Mouse (Mus musculus): ENCODE measurements around the gene Mrpl39. TPM values are rescaled to one million over a fixed set of nuclear protein-coding genes. Genes with fewer than 3 reads are reported as not detected.

The Mrpl39 gene
- polyA plus RNA-seq, 1 experiment from 2014 or later, result 25.6 TPM

DNA sequence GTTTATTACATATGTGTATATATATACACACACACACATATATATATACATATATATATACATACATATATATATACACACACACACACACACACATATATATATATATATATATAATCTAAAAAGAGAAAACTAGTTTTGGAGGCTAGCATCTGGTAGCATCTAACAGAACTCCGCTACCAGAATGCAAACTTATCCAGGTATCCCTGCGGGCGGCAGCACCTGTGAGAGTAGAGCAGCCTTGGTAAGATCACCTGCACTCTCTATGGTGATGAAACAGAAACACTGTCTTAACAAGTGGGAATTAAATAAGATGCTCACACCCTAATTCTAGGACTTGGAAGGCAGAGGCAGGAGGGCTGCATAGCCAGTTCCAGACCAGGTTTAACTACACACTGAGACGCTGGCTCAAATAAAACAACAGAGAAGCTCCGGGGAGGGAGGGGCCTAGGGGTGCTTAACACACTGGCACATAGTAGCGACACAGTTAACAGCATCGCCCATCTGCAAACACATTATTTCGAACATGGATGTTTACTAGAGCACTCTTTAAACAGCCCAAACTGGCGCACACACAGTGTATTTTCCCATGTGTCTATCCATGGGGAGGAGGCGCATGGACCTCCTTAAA is 17.8 kb downstream of the Mrpl39 start:
- WGBS, result 92% methylated on average over 10 of the region's 10 CpGs

DNA sequence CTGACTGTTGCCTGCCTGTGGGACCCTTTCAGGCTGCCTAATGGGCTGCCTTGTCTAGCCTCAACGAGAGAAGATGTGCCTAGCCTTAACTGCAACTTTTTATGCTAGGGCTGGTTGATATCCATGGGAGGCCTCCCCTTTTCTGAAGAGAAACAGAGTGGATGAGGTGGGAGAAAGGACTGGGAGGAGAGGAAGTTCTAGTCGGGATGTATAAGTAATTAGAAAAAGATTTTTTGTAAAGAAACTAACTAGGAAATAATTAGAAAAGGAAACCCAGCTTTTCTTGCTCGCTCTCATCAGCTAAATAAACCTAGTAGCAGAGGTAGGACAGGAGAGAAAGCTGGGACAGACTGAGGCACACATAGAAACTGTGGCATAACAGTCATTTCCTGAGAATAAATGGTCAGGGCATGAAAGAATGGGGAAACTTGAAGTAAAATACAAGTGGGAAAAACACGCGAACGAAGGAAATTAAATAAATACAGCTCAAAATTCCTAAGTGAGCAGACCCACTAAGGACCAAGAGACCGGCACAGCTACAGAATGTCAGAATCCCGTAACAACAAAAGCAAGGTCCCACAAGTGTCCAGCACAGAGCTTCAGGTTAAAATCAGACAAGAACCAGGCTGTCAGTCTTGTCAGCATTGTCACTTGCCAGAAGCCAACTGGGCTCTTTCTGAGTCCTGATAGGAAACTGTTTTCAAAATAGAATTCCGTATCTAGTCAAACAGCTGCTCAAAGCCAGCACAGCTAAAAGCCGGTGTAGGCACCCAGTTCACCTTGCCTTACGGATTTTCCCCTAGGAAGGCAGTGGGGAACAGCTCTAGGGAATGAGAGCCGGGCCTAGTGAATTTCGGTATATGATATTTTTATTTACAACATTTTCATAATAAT is 18.6 kb downstream of the Mrpl39 start:
- H3K4me2 ChIP-seq (replicated peaks; ENCODE audit: low read depth), result no peak overlapping the region
- 88% methylated on average over 13 of the region's 13 CpGs for WGBS
- no peaks in the 10 kb centered on the region for H3K9me3 ChIP-seq (ENCODE audit: control insufficient read depth)
- no peak for ATAC-seq
- no peak overlapping the region for H3K4me3 ChIP-seq (ENCODE audit: low read depth, low read length)
- H3K36me3 ChIP-seq (ENCODE audit: control insufficient read depth, insufficient read depth), result peaks cover 18% of the 10 kb centered on the region
- no peak for TF ChIP-seq CTCF (IDR thresholded peaks at IDR 0.05; ENCODE audit: low read depth)
- no peaks in the 10 kb centered on the region for H3K4me1 ChIP-seq (replicated peaks; ENCODE audit: control insufficient read depth, insufficient read depth, low read length)
- no peak overlapping the region for H3K27ac ChIP-seq (ENCODE audit: low read depth, low read length)
- H3K27me3 ChIP-seq (replicated peaks; ENCODE audit: control insufficient read depth, insufficient read depth, low read length), result no peaks in the 10 kb centered on the region
- H3K9ac ChIP-seq (ENCODE audit: low read depth, low read length), result no peak overlapping the region

More for the DNA sequence above, 17.8 kb downstream of the Mrpl39 start:
- peaks cover 22% of the 10 kb centered on the region for H3K36me3 ChIP-seq (ENCODE audit: control insufficient read depth, insufficient read depth)
- no peaks in the 10 kb centered on the region for H3K27me3 ChIP-seq (replicated peaks; ENCODE audit: control insufficient read depth, insufficient read depth, low read length)
- no peak for TF ChIP-seq CTCF (IDR thresholded peaks at IDR 0.05; ENCODE audit: low read depth)
- no peak overlapping the region for H3K4me3 ChIP-seq (ENCODE audit: low read depth, low read length)
- no peak overlapping the region for H3K9ac ChIP-seq (ENCODE audit: low read depth, low read length)
- no peak overlapping the region for H3K27ac ChIP-seq (ENCODE audit: low read depth, low read length)
- ATAC-seq, result no peak
- no peaks in the 10 kb centered on the region for H3K4me1 ChIP-seq (replicated peaks; ENCODE audit: control insufficient read depth, insufficient read depth, low read length)
- H3K4me2 ChIP-seq (replicated peaks; ENCODE audit: low read depth), result no peak overlapping the region
- H3K9me3 ChIP-seq (ENCODE audit: control insufficient read depth), result no peaks in the 10 kb centered on the region

DNA sequence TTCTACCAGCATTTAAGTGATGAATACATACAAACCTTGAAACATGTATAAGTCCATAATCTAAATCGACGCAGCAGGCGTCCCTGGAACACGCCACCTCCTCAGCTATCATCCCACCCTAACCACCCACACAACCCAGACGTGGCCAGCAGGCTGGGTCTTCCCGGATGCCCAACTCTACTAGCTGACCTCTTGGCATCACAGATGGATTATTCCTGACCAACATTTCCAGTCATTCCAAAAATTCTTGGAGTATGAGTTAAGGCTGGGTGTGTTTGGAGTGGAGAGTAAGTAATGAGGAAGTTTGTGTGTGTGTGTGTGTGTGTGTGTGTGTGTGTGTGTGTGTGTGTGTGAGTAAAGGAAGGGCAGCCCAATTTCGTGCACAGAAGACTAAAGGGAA is 19.3 kb downstream of the Mrpl39 start:
- 89% methylated on average over 7 of the region's 7 CpGs for WGBS
- Histone ChIP-seq H3K27me3 (replicated peaks; ENCODE audit: control insufficient read depth, insufficient read depth, low read length) (no peaks in the 10 kb centered on the region), H3K9me3 (ENCODE audit: control insufficient read depth) (no peaks in the 10 kb centered on the region), H3K4me1 (replicated peaks; ENCODE audit: control insufficient read depth, insufficient read depth, low read length) (no peaks in the 10 kb centered on the region), H3K9ac (ENCODE audit: low read depth, low read length) (no peak overlapping the region), H3K4me3 (ENCODE audit: low read depth, low read length) (no peak overlapping the region), H3K27ac (ENCODE audit: low read depth, low read length) (no peak overlapping the region), H3K4me2 (replicated peaks; ENCODE audit: low read depth) (no peak overlapping the region), H3K36me3 (ENCODE audit: control insufficient read depth, insufficient read depth) (peaks cover 10% of the 10 kb centered on the region)
- no peak for ATAC-seq
- no peak for TF ChIP-seq CTCF (IDR thresholded peaks at IDR 0.05; ENCODE audit: low read depth)

DNA sequence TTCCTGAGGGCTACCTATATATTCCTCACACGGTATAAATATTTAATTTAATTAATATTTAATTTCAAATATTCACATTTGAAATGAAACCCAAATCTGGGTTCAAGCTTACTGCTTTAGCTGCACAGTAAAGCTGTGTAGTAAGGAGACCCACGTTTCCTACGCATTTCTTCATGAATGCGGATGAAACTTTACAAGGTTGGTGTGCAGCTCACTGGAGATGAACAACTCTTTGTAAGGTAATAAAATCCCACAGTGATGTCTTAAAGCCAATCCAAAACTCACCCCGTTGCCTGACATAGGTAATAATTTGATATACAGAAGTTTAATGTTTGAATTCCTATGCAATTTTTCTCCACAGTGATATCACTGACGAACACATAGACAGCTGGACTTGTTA is 20.6 kb downstream of the Mrpl39 start:
- H3K4me1 ChIP-seq (replicated peaks; ENCODE audit: control insufficient read depth, insufficient read depth, low read length), result no peaks in the 10 kb centered on the region
- 92% methylated on average over 6 of the region's 6 CpGs for WGBS
- no peak for TF ChIP-seq CTCF (IDR thresholded peaks at IDR 0.05; ENCODE audit: low read depth)
- no peak overlapping the region for H3K9ac ChIP-seq (ENCODE audit: low read depth, low read length)
- no peak overlapping the region for H3K4me3 ChIP-seq (ENCODE audit: low read depth, low read length)
- H3K27me3 ChIP-seq (replicated peaks; ENCODE audit: control insufficient read depth, insufficient read depth, low read length), result no peaks in the 10 kb centered on the region
- ATAC-seq, result no peak
- H3K9me3 ChIP-seq (ENCODE audit: control insufficient read depth), result no peaks in the 10 kb centered on the region
- H3K4me2 ChIP-seq (replicated peaks; ENCODE audit: low read depth), result no peak overlapping the region
- H3K36me3 ChIP-seq (ENCODE audit: control insufficient read depth, insufficient read depth), result no peaks in the 10 kb centered on the region
- no peak overlapping the region for H3K27ac ChIP-seq (ENCODE audit: low read depth, low read length)

DNA sequence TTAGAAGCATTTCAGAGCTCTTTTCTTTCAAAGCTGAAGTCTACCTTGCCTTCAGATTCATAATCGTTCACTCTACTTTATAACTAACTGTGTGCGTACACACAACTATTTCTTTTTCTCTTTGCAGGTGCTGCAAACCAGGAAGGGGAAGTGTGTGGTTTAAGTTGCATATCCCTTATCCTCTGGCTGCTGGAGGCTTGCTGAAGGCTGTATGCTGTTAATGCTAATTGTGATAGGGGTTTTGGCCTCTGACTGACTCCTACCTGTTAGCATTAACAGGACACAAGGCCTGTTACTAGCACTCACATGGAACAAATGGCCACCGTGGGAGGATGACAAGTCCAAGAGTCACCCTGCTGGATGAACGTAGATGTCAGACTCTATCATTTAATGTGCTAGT is 21.6 kb downstream of the Mrpl39 start:
- WGBS, result 87% methylated on average over 4 of the region's 4 CpGs
- H3K27ac ChIP-seq (ENCODE audit: low read depth, low read length), result no peak overlapping the region
- no peaks in the 10 kb centered on the region for H3K27me3 ChIP-seq (replicated peaks; ENCODE audit: control insufficient read depth, insufficient read depth, low read length)

DNA sequence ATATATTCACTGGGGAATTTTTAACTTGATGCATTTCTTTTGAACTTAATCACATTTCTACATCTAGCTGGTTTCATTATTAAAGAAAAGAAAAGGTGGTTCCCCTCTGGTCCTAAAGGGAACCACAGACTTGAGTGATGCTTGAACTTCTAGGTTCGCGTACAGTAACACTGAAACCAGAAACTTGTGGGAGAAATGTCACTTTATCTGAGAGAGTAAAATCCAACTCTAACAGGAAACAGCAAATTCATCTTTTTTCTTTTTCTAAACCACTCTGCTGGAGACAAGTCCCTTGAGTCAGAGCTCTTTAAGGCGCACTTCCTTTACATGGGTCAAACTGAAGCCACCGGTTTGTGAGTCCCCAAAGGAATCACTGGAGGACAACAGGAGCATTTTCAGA is 22.4 kb downstream of the Mrpl39 start:
- Histone ChIP-seq H3K4me2 (replicated peaks; ENCODE audit: low read depth) (no peak overlapping the region), H3K9me3 (ENCODE audit: control insufficient read depth) (no peaks in the 10 kb centered on the region), H3K27ac (ENCODE audit: low read depth, low read length) (no peak overlapping the region), H3K27me3 (replicated peaks; ENCODE audit: control insufficient read depth, insufficient read depth, low read length) (no peaks in the 10 kb centered on the region), H3K4me1 (replicated peaks; ENCODE audit: control insufficient read depth, insufficient read depth, low read length) (no peaks in the 10 kb centered on the region), H3K9ac (ENCODE audit: low read depth, low read length) (no peak overlapping the region), H3K4me3 (ENCODE audit: low read depth, low read length) (no peak overlapping the region), H3K36me3 (ENCODE audit: control insufficient read depth, insufficient read depth) (no peaks in the 10 kb centered on the region)
- ATAC-seq, result no peak
- 85% methylated on average over 4 of the region's 4 CpGs for WGBS
- no peak for TF ChIP-seq CTCF (IDR thresholded peaks at IDR 0.05; ENCODE audit: low read depth)

More for the DNA sequence above, 21.6 kb downstream of the Mrpl39 start:
- no peaks in the 10 kb centered on the region for H3K36me3 ChIP-seq (ENCODE audit: control insufficient read depth, insufficient read depth)
- no peak overlapping the region for H3K4me2 ChIP-seq (replicated peaks; ENCODE audit: low read depth)
- no peak for ATAC-seq
- H3K4me3 ChIP-seq (ENCODE audit: low read depth, low read length), result no peak overlapping the region
- H3K9ac ChIP-seq (ENCODE audit: low read depth, low read length), result no peak overlapping the region
- H3K9me3 ChIP-seq (ENCODE audit: control insufficient read depth), result no peaks in the 10 kb centered on the region
- TF ChIP-seq CTCF (IDR thresholded peaks at IDR 0.05; ENCODE audit: low read depth), result no peak
- no peaks in the 10 kb centered on the region for H3K4me1 ChIP-seq (replicated peaks; ENCODE audit: control insufficient read depth, insufficient read depth, low read length)

All from intestine, postnatal 0 days (tissue).